Mouse (Mus musculus) CH12.LX (cell line): ENCODE data around the gene Aldh4a1.

ENCODE experiments used
- CHD2 ChIP-seq: IDR thresholded peaks from 2 replicates; pipeline ENCODE4 v1.6.1; 2011; ENCODE audit warnings: low read length, improper control_type of control experiment
- CTCF ChIP-seq, 2 experiments: IDR thresholded peaks in 1 of 2; conservative IDR thresholded peaks in 1 of 2; 2 replicates each; pipeline ENCODE4 v1.5.1; 2011 to 2012; ENCODE audit warnings: low read depth in 2 of 2, low read length in 2 of 2, improper control_type of control experiment in 1 of 2, inconsistent platforms in 1 of 2, mild to moderate bottlenecking in 1 of 2, moderate library complexity in 1 of 2
- E2F4 ChIP-seq: IDR thresholded peaks from 2 replicates; pipeline ENCODE4 v1.6.1; 2011; ENCODE audit warnings: low read depth, low read length, improper control_type of control experiment; ENCODE audit not compliant: insufficient replicate concordance
- EP300 ChIP-seq: IDR thresholded peaks from 2 replicates; pipeline ENCODE4 v1.6.1; 2011; ENCODE audit warnings: low read length, improper control_type of control experiment
- GABPA ChIP-seq: IDR thresholded peaks from 2 replicates; pipeline ENCODE4 v1.6.1; 2012; ENCODE audit warnings: low read depth, low read length, improper control_type of control experiment, inconsistent platforms; ENCODE audit not compliant: insufficient replicate concordance
- MAFK ChIP-seq: IDR thresholded peaks from 2 replicates; pipeline ENCODE4 v1.6.1; 2011; ENCODE audit warnings: low read length, improper control_type of control experiment; ENCODE audit not compliant: insufficient replicate concordance
- MAX ChIP-seq: IDR thresholded peaks from 2 replicates; pipeline ENCODE4 v1.6.1; 2011; ENCODE audit warnings: low read length, improper control_type of control experiment
- POLR2A ChIP-seq: IDR thresholded peaks from 2 replicates; pipeline ENCODE4 v1.6.1; 2011; ENCODE audit warnings: low read depth, mild to moderate bottlenecking, improper control_type of control experiment, low read length
- POLR2AphosphoS2 ChIP-seq: IDR thresholded peaks from 2 replicates; pipeline ENCODE4 v1.6.1; 2011; ENCODE audit warnings: low read depth, low read length, improper control_type of control experiment
- TBP ChIP-seq: conservative IDR thresholded peaks from 2 replicates; pipeline ENCODE4 v1.6.1; 2011; ENCODE audit warnings: low read depth, low read length, improper control_type of control experiment

GRCm38 (mm10) chr4:139576251-139576880 is 46.3 kb upstream of the Aldh4a1 start:
- TF ChIP-seq CHD2 (no peak), POLR2AphosphoS2 (no peak), MAFK (no peak), GABPA (no peak), CTCF (conservative IDR thresholded peaks at IDR 0.05 in 1 of 2, IDR thresholded peaks at IDR 0.05 in 1 of 2; ENCODE audit: low read depth in 2 of 2, low read length in 2 of 2) (no peak), E2F4 (no peak), MAX (no peak), TBP (no peak), EP300 (no peak), POLR2A (no peak)
